Mouse (Mus musculus): ENCODE results near the gene Shprh.
"Not testable (repeated sequence)": the region's sequence is repeated elsewhere in the genome, so short reads cannot be mapped to it uniquely, and the experiment has no call there.

Gene Shprh

DNA sequence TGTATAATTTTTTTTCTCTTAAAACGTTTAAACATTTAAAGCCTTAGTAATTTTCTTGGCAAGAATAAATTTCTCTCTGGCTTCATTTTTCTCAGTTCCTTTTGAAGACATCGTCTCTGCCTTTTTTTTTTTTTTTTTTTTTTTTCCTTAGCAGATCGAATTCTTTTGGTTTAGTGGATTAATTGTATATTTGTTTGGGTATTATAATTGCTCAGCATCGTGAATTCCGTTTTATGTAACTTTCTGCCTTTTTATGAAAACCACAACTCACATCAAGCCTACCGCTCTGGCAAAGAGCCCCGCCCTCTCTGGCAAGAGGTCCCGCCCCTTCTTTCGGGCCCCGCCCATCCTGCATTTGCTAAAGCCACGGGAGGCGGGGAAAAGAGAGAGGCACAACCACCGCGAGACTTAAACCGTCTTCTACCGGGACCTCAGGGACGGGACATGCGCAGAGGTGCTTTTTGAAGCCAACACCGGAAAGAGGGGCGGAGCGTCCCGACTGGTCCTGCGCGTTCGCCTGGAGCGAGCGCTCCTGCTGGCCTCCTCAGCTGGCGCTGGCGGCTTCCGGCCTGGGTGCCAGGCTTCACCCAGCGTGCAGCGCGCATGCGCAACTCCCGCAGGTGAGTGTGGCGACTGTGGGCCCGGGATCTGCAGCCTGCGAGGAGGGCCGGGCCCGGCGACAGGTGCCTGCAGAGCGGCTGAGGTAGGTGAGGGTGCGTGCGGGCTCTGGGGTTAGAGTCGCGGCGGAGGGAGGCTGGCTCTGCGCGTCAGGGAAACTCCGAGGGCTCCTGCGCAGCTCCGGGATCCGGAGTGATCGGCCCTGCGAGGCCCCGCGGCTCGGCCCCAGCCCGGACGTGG lies at the start of gene Shprh:
Gene Shprh (plus strand): TSS at position 544 of the 858 bp plus-strand sequence.
- peak; percentile 98 to 99 for DNase-seq (ENCODE audit: low spot score in 2 of 2)

DNA sequence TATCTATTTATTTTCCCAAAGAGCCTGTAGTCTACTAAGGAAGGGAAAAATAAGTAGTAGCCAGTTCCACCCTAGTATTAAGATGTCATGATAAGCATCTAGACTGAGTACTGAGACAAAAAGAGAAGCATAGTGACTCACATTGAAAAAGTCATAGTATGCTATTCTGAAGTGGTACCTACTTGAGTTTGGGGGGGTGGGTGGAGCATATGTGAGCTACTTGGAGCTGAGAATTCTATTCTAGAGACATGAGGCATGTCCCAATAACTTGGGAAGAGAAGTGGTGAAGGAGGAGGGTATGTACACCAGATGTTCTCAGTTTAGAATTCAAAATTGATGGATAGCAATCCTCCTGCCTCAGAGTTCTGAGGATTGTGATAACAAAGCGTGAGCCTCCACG lies 27.4 kb upstream of the Shprh start:
- DNase-seq (ENCODE audit: low spot score in 2 of 2), result no peak

DNA sequence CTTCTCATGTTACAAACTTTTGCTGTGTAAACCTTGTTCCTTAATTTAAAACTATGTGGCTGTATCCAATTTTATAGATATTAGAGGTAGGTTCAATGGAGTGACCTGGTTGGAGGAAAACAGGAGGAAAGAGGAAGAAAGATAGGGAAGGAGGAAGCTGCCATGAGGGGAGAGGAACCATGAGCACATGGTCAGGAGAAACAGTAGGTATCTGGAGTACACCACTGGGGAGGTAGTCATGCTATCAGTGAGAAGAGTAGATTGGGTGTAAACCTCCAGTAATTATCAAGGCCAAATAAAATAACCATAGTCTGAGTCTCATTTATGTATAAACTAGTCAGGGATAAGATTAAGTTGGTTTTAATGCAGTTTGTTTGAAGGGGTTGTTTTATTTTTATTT lies 3.6 kb upstream of the Shprh start:
- no peak for DNase-seq (ENCODE audit: low spot score in 2 of 2)

DNA sequence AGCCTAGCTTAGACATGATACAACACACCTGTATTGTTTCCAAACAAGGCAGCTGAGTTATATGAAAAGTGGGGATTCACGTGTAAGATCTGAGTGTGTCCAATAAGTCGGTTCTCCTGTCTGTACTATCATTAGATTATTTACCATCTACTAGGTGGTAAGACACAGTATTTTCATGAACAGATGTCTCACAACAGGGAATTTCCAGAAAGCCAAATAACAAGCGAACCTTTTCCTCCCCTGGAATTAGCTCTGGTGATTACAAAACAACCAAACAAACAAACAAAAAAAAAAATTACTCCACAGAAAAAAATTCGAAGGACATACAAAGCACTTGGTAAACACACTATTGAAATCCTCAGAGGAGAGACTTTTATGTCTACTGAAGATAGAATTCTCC lies 781 bp upstream of the Shprh start:
- DNase-seq (ENCODE audit: low spot score in 2 of 2), result no peak

DNA sequence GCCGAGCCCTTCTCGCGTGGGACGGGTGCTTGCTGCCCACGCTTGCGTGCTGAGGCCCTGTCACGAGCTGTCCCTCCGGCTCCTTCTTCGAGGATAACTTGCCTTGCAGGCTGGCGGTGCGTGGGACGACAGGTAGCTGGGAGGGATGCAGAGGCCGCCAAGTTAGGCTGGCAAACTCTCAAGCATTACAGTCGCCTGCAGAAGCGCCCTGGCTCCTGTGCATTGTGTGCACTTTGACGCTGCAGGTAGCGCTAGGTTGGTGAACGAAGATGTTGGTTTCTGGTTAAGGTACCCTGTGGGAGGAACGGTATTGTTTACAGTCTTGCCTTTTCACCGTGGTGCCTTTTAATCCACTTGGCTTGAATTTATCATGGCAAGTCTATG lies 507 bp downstream of the Shprh start:
- no peak for DNase-seq (ENCODE audit: low spot score in 2 of 2)

DNA sequence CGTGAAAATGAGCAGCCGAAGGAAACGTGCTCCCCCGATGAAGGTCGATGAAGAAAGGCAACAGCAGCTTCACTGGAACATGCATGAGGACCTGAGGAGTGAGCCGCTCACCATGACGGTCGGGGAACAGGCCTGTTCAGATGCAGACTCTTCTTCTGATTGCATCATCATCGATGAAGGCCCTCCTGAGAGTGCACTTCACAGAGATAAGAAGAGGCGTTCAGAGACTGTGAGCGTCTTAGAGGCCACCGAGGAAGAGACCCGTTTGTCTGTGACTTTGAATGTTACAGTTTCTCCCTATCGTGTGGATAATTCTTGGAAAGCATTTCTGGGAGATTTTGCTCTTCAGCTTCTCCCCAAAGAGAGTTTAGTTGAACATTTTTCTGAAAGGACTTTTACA lies 2.4 kb downstream of the Shprh start:
- DNase-seq (ENCODE audit: low spot score in 2 of 2), result no peak

DNA sequence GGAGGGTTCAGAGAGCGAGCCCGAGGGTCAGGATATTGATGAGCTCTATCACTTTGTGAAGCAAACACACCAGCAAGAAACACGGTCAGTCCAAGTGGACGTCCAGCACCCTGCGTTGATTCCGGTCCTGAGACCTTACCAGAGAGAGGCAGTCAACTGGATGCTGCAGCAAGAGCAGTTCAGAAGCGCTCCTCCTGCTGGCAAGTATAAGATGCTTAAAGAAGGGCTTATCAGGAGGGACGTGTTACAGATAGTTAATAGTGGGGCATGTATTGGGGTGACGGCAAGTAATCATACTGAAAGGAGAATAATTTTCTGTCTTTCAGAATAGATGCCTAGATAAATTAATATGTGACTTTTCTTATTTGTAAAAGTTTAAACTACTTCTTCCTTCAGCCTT lies 7.8 kb downstream of the Shprh start:
- DNase-seq (ENCODE audit: low spot score in 2 of 2), result no peak

DNA sequence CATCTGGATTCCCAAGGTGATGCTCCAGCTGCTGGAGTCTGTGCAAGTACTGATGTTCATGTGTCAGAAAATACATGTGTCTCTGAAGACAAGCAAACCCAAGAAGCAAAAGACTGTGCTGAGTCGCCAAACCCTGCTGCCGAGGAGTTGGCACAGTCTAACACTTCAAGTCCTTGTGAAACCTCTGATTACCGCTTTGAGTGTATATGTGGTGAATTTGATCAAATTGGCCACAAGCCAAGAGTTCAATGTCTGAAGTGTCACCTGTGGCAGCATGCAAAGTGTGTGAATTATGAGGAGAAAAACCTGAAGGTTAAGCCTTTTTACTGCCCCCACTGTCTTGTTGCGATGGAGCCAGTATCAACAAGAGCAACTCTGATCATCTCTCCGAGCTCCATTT lies 15.3 kb downstream of the Shprh start:
- DNase-seq (ENCODE audit: low spot score in 2 of 2), result no peak

DNA sequence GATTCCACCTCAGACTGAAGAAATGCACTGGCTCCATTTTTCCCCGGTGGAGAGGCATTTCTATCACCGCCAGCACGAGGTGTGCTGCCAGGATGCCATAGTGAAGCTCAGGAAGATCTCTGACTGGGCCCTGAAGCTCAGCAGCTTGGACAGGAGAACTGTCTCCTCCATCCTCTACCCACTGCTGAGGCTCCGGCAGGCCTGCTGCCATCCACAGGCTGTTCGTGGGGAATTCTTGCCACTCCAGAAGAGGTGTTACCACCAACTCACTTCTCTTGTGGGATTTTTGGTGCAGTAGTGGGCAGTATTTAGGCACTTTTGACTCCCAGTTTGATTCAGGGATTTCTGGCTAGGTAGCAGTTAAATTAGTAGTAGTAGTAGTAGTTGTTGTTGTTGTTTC lies 21.0 kb downstream of the Shprh start:
- no peak for DNase-seq (ENCODE audit: low spot score in 2 of 2)

DNA sequence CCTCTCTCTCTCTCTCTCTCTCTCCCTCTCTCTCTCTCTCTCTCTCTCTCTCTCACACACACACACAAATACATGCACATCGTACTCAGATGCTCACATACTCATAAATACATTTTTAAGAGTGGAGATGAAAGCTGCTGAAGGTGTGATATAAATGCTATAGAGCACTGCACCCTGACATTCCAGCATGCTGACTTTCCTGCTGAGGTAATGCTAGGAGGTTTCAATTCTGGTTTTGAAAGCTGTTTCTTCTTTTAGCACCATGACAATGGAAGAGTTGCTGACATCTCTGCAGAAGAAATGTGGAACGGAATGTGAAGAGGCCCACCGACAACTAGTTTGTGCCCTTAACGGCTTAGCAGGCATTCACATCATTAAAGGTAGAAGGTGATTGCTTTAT lies 22.4 kb downstream of the Shprh start:
- no peak for DNase-seq (ENCODE audit: low spot score in 2 of 2)

DNA sequence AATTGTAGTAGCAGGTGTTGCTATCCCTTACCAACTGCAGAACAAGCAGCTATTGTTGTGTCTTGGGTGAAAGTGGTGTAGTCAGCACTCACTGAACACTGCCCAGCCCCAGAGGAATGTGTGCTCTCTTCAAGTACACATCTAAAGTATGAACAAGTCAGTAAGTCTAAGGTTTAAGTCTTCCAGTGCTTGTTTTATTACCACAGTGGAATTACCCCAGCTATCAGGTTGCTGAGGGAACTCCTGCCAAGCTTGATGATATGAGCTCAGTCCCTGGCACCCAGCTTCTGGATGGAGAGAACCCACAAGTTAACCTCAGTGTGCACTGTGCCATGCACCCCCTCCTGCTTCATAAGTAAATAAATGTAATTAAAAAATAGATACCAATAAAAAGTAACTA lies 23.3 kb downstream of the Shprh start:
- DNase-seq (ENCODE audit: low spot score in 2 of 2), result no peak

DNA sequence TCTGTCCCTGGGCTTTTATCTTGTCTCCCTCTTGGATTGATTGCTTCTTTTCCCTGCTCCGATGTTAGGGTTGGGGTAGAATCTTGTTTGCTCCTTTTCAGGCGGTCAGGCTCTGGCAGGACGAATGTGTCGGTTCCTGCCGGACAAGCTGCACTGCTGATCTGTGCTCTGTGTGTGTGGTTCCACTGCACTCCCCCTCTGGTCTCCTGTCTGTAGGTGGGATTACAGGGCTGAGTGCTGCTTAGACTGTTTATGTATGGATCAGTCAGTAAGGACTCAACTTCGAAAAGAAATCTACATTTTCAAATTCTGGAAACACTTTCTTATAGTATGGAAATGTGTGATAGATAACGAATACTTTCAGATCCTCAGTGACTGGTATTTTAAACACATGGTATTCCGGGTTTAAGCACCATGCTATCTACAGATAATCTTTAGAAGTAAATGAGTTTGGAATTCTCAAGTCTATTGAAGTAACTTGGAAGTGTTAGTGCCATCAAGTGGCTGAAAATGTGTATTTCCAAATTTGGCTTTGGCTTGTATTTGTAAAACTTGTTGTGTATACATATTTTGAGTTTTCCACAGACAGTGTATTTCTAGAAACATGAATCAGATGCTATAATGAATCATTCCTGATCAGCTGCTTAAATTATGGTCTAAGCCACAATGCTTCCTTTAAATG lies 26.7 kb downstream of the Shprh start:
- no peak for DNase-seq (ENCODE audit: low spot score in 2 of 2)

DNA sequence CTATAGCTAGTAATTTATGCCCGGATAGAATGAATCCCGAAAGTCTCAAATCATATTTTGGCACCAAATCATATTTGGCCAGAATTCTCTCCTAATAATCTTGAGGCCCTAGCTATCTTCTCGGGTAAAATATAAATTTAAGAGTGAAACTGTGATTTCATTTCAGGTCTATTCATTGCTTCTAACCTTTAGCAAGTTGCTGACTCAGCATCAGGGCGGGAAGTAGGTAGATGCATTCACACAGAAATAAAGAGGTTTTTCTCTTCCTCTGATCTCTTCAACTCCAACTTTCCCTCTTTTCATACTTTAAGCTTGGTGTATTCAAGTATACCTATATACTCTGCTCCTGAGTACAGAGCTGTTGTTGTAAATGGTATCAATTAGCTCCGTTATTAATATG lies 30.9 kb downstream of the Shprh start:
- no peak for DNase-seq (ENCODE audit: low spot score in 2 of 2)

DNA sequence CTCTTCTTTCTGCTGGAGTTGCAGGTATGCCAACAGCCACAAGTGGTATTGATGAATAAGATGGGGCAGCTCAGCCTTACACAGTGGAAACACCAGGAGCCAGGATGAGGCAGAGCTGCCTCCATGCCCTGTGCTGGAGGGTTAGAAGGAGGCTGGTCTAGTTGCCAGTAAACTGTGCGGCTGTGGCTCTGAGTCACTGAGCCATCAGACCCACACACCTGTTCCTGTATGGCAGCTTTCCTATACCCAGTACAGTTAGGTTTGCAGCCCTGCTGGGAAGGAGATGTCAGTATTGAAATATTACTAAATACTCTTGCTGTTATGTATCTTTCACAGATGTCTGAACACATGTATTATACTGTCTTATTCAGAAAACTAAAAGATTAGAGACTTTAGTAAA lies 48.1 kb downstream of the Shprh start:
- DNase-seq (ENCODE audit: low spot score in 2 of 2), result no peak

DNA sequence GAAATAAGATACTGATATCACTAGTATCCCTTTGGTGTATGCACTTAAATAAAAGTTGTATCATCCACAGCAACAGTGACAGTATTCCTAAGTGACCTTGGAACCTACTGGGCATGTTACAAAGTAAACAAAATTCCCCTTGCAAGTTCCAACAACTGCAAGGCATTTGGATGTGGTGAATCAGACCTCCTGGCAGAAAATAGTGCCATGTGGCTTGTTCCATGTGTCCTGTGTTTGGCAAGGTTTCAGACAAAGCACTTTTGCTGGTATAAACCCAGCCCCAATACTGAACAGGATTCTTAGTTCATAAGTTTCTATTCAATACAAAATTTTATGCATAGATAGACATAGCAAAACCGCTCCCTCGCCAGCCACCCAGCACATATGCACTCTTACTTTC lies 49.1 kb downstream of the Shprh start:
- no peak for DNase-seq (ENCODE audit: low spot score in 2 of 2)

DNA sequence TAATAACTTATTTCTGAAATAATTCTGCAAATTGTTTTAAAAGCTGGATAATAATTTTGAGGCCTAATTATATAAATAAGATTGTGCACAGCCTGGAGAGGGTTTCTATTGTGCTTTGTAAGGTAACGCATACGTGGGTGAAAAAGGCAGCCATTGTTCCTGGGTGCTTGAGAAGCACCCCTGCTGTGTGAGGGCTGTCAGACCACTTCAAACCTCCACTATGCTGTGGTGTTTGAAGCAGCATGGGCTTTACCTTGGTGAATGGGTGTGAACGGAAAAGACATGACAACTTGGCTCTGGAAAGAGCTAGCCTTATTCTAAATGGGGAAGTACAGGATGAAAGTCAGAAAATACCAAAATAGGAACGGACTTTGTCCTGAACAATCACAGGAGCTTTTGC lies 50.8 kb downstream of the Shprh start:
- DNase-seq (ENCODE audit: low spot score in 2 of 2), result no peak

DNA sequence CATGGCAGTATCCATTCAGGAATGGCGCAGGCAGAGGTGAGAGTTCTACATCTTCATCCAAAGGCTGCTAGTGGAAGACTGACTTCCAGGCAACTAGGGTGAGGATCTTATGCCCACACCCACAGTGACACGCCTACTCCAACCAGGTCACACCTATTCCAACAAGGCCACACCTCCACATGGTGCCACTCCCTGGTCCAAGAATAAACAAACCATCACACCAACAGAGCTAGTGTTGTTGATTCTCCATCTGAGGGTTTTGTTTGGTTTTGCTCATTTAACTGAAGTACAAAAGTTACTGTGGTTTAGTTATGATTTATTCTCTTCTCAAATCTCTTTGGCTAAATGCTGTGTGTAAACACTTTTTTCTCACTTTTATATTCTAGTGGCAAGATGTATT lies 56.7 kb downstream of the Shprh start:
- not testable (repeated sequence) for DNase-seq (ENCODE audit: low spot score in 2 of 2)

DNA sequence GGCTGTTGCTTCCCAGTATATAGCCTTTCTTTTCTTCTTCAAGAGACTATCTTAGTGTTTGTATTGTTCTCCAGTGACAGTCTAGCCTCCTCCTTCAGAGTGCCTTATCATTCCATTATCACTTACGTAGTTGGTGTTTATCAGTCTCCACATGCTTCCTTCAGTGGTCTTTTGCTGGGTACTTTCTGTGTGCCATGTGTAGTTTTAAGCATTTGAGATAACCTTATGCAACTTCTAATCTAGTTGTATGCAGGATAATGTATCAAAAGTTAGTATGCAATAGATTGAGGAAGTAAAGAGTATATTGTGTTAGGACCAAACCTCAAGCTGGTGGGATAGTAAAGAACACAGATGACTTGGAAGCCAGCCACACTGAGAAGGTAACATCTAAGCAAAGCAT lies 59.4 kb downstream of the Shprh start:
- DNase-seq (ENCODE audit: low spot score in 2 of 2), result no peak

DNA sequence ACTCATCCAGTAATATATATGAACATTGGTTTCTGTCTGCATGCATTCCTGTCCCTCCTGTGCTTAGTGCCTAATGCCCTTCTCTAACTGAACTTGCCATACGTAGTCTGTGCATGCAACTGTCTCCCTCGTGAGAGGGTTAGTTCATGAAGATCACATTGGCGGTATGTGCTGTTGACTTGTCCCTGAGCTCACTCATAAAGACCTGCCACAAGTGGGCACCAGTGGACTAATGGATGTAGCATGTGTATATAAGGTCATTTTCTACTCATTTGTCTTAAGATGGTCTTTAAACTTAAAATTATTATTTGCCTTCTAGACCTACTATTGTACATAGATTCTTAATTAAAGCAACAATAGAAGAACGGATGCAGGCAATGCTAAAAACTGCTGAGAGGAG lies 62.8 kb downstream of the Shprh start:
- no peak for DNase-seq (ENCODE audit: low spot score in 2 of 2)

DNA sequence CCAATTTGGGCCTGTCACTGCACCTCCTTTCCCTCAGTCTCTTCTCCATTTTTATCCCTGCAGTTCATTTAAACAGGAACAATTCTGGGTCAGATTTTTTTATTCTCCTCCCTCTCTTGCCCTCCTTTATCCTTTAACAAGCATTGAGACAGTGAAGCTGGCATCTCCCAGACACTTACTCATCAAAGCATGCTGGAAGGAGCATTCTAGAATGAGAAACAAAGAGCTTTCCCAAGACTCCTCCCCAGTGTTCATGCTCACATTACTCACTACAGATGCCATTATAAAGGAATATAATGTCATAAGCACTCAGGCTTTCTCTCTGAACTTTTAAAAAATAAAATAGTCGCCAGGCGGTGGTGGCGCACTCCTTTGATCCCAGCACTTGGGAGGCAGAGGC lies 77.2 kb downstream of the Shprh start:
- no peak for DNase-seq (ENCODE audit: low spot score in 2 of 2)

DNA sequence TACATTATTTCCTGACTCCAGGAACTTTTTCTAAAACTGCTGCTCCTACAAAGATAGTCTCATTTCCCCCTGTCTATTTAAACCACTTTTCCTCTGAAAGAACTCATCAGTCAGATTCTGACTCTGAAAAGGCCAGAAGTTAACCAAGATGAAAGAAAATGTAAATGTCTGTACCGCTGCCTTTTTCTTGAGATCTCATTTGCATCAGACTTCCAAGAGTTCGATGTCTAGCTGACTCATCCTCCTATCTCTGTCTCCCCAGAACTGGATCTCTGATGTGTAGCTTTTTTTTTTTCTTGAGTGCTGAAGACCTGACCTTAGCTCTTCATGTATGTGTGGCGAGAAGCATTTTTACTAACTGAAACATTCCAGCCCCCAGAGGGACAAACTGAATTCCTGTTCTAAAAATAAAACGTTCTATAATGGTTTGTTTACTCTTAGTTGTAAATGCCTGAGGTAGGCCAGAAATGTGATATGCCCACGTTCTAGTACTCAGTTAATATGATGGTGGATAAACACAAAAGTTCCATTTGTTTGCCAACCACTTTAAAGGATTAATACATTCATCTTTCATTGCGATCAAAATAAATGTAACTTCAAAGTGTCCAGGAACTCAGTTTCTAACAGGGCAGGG lies 80.4 kb downstream of the Shprh start:
- no peak for DNase-seq (ENCODE audit: low spot score in 2 of 2)

DNA sequence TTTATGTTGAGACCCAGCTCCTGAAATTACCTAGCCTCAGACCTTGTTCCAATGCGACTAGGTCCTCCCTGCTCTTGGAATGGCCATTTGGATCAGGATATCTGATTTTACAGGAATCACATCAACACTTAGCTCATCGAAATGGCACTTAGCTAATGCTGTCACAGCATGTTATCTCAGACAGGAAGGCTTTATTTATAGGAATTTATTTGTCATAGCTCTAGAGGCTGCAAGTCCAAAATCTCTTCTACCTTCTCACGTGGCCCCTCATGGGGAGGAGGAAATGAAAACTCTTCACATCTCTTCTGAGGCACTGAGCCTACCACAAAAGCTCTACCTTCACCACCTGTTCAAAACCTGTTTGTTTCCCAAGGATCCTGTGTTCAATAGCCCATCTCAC lies 84.0 kb downstream of the Shprh start:
- no peak for DNase-seq (ENCODE audit: low spot score in 2 of 2)

DNA sequence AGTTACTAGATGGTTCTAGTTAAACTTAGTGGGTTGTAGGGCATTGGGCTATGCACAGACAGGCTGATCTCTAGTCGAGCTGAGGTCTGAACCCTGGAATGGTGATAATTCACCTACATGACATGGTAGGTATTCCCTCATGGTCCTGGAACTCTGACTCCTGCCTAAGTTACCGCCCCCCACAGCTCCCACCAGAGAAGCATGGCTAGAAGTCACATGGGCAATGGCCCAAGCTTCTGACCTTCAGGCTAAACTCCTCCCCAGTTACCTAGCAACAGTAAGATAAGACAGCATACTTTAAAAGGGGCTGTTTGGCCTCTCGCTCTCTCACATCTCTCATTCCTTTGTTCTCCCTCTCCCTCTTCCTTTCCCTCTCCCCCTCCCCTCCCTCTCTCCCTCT lies 93.8 kb downstream of the Shprh start:
- DNase-seq (ENCODE audit: low spot score in 2 of 2), result not testable (repeated sequence)

All from natural killer cell, adult 2 months (primary cell).